Mouse (Mus musculus) testis, postnatal 10 days (tissue): ENCODE data around the gene Dlx1.

Experiments used
- DNase-seq: peaks from one replicate; pipeline ENCODE4 v3.0.0; 2021; ENCODE audit warnings: low spot score

Gene Dlx1

GRCm38 (mm10) chr2:71528014-71528713 lies at the start of gene Dlx1:
Gene Dlx1, plus strand, starts transcription at chr2:71528113.
- DNase-seq, result no peak

GRCm38 (mm10) chr2:71479917-71480316 lies 48.0 kb upstream of the Dlx1 start:
- DNase-seq, result no peak

- no peak for DNase-seq
These were observed 46.1 kb upstream of the Dlx1 start for GRCm38 (mm10) chr2:71481825-71482224.

- no peak for DNase-seq
These were observed 44.7 kb upstream of the Dlx1 start for GRCm38 (mm10) chr2:71483046-71483716.

- no peak for DNase-seq
These were observed 44.2 kb upstream of the Dlx1 start for GRCm38 (mm10) chr2:71483717-71484066.

GRCm38 (mm10) chr2:71491295-71491694 lies 36.6 kb upstream of the Dlx1 start:
- no peak for DNase-seq

- DNase-seq, result no peak
These were observed 34.7 kb upstream of the Dlx1 start for GRCm38 (mm10) chr2:71493161-71493683.

GRCm38 (mm10) chr2:71494503-71494902 lies 33.4 kb upstream of the Dlx1 start:
- DNase-seq, result no peak

- no peak for DNase-seq
These were observed 32.9 kb upstream of the Dlx1 start for GRCm38 (mm10) chr2:71494971-71495370.

GRCm38 (mm10) chr2:71497175-71497574 lies 30.7 kb upstream of the Dlx1 start:
- DNase-seq, result no peak

GRCm38 (mm10) chr2:71499276-71500230 lies 28.4 kb upstream of the Dlx1 start:
- DNase-seq, result no peak

GRCm38 (mm10) chr2:71504852-71505251 lies 23.1 kb upstream of the Dlx1 start:
- no peak for DNase-seq

GRCm38 (mm10) chr2:71511209-71511608 lies 16.7 kb upstream of the Dlx1 start:
- no peak for DNase-seq

- no peak for DNase-seq
These were observed 15.6 kb upstream of the Dlx1 start for GRCm38 (mm10) chr2:71512326-71512725.

- DNase-seq, result no peak
These were observed 10.9 kb upstream of the Dlx1 start for GRCm38 (mm10) chr2:71516995-71517394.

GRCm38 (mm10) chr2:71517466-71518099 lies 10.3 kb upstream of the Dlx1 start:
- no peak for DNase-seq

- no peak for DNase-seq
These were observed 5.0 kb upstream of the Dlx1 start for GRCm38 (mm10) chr2:71522871-71523270.

GRCm38 (mm10) chr2:71523431-71523830 lies 4.5 kb upstream of the Dlx1 start:
- no peak for DNase-seq

- no peak for DNase-seq
These were observed 3.1 kb upstream of the Dlx1 start for GRCm38 (mm10) chr2:71524763-71525162.

- DNase-seq, result no peak
These were observed 1.2 kb upstream of the Dlx1 start for GRCm38 (mm10) chr2:71526595-71527322.

GRCm38 (mm10) chr2:71527323-71528013 lies 445 bp upstream of the Dlx1 start:
- DNase-seq, result no peak
